Mouse (Mus musculus) kidney, adult 9 months (tissue): ENCODE data around the gene Ankrd33b.

Experiments used
- DNase-seq: peaks from one replicate; pipeline ENCODE4 v3.0.0; 2022

Ankrd33b gene

GRCm38 (mm10) chr15:31337983-31338382 is 29.5 kb downstream of the Ankrd33b start:
- DNase-seq: no peak

- no peak for DNase-seq
Measured at GRCm38 (mm10) chr15:31337192-31337741, 30.3 kb downstream of the Ankrd33b start.

- no peak for DNase-seq
Measured at GRCm38 (mm10) chr15:31336685-31337084, 30.8 kb downstream of the Ankrd33b start.

GRCm38 (mm10) chr15:31334829-31335228 is 32.7 kb downstream of the Ankrd33b start:
- DNase-seq: no peak

- no peak for DNase-seq
Measured at GRCm38 (mm10) chr15:31332541-31333163, 34.9 kb downstream of the Ankrd33b start.

- peak; percentile 70 for DNase-seq
Measured at GRCm38 (mm10) chr15:31331742-31332141, 35.8 kb downstream of the Ankrd33b start.

- no peak for DNase-seq
Measured at GRCm38 (mm10) chr15:31328082-31328614, 39.4 kb downstream of the Ankrd33b start.

- no peak for DNase-seq
Measured at GRCm38 (mm10) chr15:31325660-31326354, 41.7 kb downstream of the Ankrd33b start.

- DNase-seq: peak; percentile 72
Measured at GRCm38 (mm10) chr15:31324551-31324950, 43.0 kb downstream of the Ankrd33b start.

GRCm38 (mm10) chr15:31323684-31324083 is 43.8 kb downstream of the Ankrd33b start:
- DNase-seq: peak; percentile 55

- DNase-seq: no peak
Measured at GRCm38 (mm10) chr15:31320598-31321377, 46.7 kb downstream of the Ankrd33b start.

GRCm38 (mm10) chr15:31319046-31319445 is 48.5 kb downstream of the Ankrd33b start:
- DNase-seq: no peak

GRCm38 (mm10) chr15:31318158-31318955 is 49.2 kb downstream of the Ankrd33b start:
- no peak for DNase-seq

GRCm38 (mm10) chr15:31317056-31317805 is 50.3 kb downstream of the Ankrd33b start:
- DNase-seq: no peak

GRCm38 (mm10) chr15:31315630-31316231 is 51.8 kb downstream of the Ankrd33b start:
- DNase-seq: peak; percentile 86

GRCm38 (mm10) chr15:31312001-31312400 is 55.5 kb downstream of the Ankrd33b start:
- no peak for DNase-seq

GRCm38 (mm10) chr15:31309526-31309925 is 58.0 kb downstream of the Ankrd33b start:
- DNase-seq: no peak

GRCm38 (mm10) chr15:31306726-31307125 is 60.8 kb downstream of the Ankrd33b start:
- DNase-seq: peak; percentile 66

- DNase-seq: no peak
Measured at GRCm38 (mm10) chr15:31305181-31305580, 62.3 kb downstream of the Ankrd33b start.

GRCm38 (mm10) chr15:31304302-31304701 is 63.2 kb downstream of the Ankrd33b start:
- no peak for DNase-seq
